Mouse (Mus musculus) heart, embryonic 10.5 days (tissue): ENCODE results near the gene Ttc21a. TPM values are rescaled to one million over a fixed set of nuclear protein-coding genes. Genes with fewer than 3 reads are reported as not detected.

ENCODE experiments used
- DNase-seq: peaks from one replicate; pipeline ENCODE4 v3.0.0-alpha.2; 2017; ENCODE audit warnings: low spot score
- H3K27ac ChIP-seq: fragments of 300-500 bp; sonication (generic); 2 replicates; pipeline ENCODE4 v1.5.1; 2016; ENCODE audit warnings: mild to moderate bottlenecking
- H3K27me3 ChIP-seq: fragments of 300-500 bp; sonication (generic); 2 replicates; pipeline ENCODE4 v1.6.1; 2016; ENCODE audit warnings: mild to moderate bottlenecking; ENCODE audit not compliant: poor library complexity, insufficient read depth, severe bottlenecking
- H3K36me3 ChIP-seq: fragments of 300-500 bp; sonication (generic); 2 replicates; pipeline ENCODE4 v1.6.1; 2016; ENCODE audit warnings: mild to moderate bottlenecking, moderate library complexity
- H3K4me1 ChIP-seq: fragments of 300-500 bp; sonication (generic); 2 replicates; pipeline ENCODE4 v1.6.1; 2016; ENCODE audit warnings: mild to moderate bottlenecking
- H3K4me3 ChIP-seq: fragments of 300-500 bp; sonication (generic); 2 replicates; pipeline ENCODE4 v1.5.1; 2016; ENCODE audit warnings: mild to moderate bottlenecking, moderate library complexity
- H3K9me3 ChIP-seq: fragments of 300-500 bp; sonication (generic); 2 replicates; pipeline ENCODE4 v1.6.1; 2016; ENCODE audit warnings: mild to moderate bottlenecking, moderate library complexity
- WGBS: fragments of 180-500 bp; shearing (Covaris S2); methylation state at CpG from one replicate; pipeline ENCODE4 v1.1.7; 2016; 5-methylcytosine and 5-hydroxymethylcytosine counted together
- polyA plus RNA-seq: library from polyadenylated mRNA; unstranded; fragments of >200 nt; fragmentation: Nextera tagmentation; extraction: Ambion mirVana; gene quantifications from 2 replicates; pipeline ENCODE4 v1.2.1, GENCODE M21; 2016

Ttc21a gene
- polyA plus RNA-seq, 1 experiment from 2014 or later, result 0.28 TPM

DNA sequence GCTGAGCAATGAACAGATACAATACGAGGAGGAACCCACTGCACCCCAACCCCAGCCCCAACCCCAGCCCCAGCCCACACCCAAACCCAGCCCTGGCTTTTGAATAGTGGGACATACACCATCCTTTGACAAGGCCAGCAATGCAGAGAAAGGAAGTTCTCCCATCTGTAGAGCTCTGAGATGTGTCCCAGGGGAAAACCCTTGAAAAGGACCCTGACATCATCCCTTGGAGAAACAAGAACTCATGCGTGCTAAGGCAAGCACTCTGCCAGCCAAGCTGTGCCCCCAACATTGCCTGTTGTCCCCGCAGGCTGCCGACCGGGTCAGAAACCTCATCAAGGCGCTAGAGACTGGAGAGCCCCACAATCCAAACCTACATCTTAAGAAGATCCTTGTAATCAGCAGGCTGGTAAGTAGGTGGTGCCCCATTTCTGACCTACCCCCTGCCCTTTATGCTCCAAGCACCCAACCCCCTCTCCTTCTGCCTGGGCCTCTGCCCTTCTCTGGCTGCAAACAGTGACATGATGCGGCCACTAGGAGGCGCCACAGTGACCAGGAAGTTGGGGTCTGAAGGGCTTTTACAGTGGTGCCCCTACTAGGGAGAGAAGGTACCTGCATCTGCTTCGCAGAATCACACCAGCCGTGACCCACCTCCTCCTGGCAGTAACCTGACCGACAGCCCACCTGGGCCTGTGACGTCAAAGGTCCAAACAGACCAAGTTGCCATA lies 7.9 kb downstream of the Ttc21a start:
- Histone ChIP-seq H3K4me3 (no peak overlapping the region), H3K27ac (no peak overlapping the region), H3K9me3 (no peaks in the 10 kb centered on the region), H3K27me3 (no peaks in the 10 kb centered on the region), H3K4me1 (peaks cover under 1% of the 10 kb centered on the region), H3K36me3 (no peaks in the 10 kb centered on the region)
- WGBS, result 71% methylated on average over 12 of the region's 12 CpGs
- DNase-seq, result no peak

GRCm38 (mm10) chr9:119948804-119949203 lies 11.4 kb downstream of the Ttc21a start:
- Histone ChIP-seq H3K4me1 (peaks cover 7% of the 10 kb centered on the region), H3K27me3 (no peaks in the 10 kb centered on the region), H3K4me3 (no peak overlapping the region), H3K36me3 (no peaks in the 10 kb centered on the region), H3K27ac (no peak overlapping the region), H3K9me3 (no peaks in the 10 kb centered on the region)
- DNase-seq, result no peak
- WGBS, result 48% methylated on average over 3 of the region's 3 CpGs

DNA sequence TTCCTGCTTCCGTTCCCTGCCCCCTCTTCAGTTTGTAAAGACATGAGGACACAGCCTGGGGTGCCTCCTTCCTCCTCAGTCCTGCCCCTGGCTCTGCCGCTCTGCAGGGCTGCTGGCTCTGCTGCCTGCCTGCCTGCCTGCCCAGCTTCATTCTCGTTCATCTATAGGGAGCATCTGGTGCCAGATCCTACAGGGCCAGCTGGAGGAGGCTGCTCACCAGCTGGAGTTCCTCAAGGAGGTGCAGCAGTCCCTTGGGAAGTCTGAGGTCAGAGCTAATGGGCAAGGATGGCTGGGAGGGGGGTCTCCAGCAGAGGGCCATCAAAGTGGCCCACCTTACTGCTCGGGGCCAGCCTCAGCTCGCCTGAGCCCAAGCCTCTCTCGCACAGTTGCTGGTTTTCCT lies 13.0 kb downstream of the Ttc21a start:
- H3K27ac ChIP-seq, result 0 out of 2 replicates have a peak overlapping the region, but pooled peaks have one; percentile 22
- no peak for DNase-seq
- H3K36me3 ChIP-seq, result no peaks in the 10 kb centered on the region
- 54% methylated on average over 6 of the region's 6 CpGs for WGBS
- no peaks in the 10 kb centered on the region for H3K27me3 ChIP-seq
- no peaks in the 10 kb centered on the region for H3K9me3 ChIP-seq
- H3K4me1 ChIP-seq, result peaks cover 7% of the 10 kb centered on the region
- no peak overlapping the region for H3K4me3 ChIP-seq

- Histone ChIP-seq H3K9me3 (no peaks in the 10 kb centered on the region), H3K36me3 (no peaks in the 10 kb centered on the region), H3K27ac (no peak overlapping the region), H3K4me1 (peaks cover 7% of the 10 kb centered on the region), H3K27me3 (no peaks in the 10 kb centered on the region), H3K4me3 (no peak overlapping the region)
- DNase-seq, result no peak
- WGBS, result 80% methylated on average over 9 of the region's 9 CpGs
These were observed 14.0 kb downstream of the Ttc21a start for GRCm38 (mm10) chr9:119951388-119951787.

- Histone ChIP-seq H3K4me3 (no peak overlapping the region), H3K36me3 (no peaks in the 10 kb centered on the region), H3K9me3 (no peaks in the 10 kb centered on the region), H3K27ac (no peak overlapping the region), H3K4me1 (peaks cover 25% of the 10 kb centered on the region), H3K27me3 (peaks cover 9% of the 10 kb centered on the region; the same call in 1 of the 2 replicates)
- DNase-seq, result no peak
- 66% methylated on average over 9 of the region's 9 CpGs for WGBS
These were observed 21.4 kb downstream of the Ttc21a start for GRCm38 (mm10) chr9:119958835-119959234.

GRCm38 (mm10) chr9:119962216-119962615 lies 24.8 kb downstream of the Ttc21a start:
- H3K36me3 ChIP-seq, result no peaks in the 10 kb centered on the region
- H3K4me3 ChIP-seq, result no peak overlapping the region
- no peak for DNase-seq
- H3K9me3 ChIP-seq, result no peaks in the 10 kb centered on the region
- H3K27me3 ChIP-seq, result peaks cover 9% of the 10 kb centered on the region; the same call in 1 of the 2 replicates
- H3K4me1 ChIP-seq, result peaks cover 31% of the 10 kb centered on the region
- H3K27ac ChIP-seq, result no peak overlapping the region
- 71% methylated on average over 4 of the region's 4 CpGs for WGBS

DNA sequence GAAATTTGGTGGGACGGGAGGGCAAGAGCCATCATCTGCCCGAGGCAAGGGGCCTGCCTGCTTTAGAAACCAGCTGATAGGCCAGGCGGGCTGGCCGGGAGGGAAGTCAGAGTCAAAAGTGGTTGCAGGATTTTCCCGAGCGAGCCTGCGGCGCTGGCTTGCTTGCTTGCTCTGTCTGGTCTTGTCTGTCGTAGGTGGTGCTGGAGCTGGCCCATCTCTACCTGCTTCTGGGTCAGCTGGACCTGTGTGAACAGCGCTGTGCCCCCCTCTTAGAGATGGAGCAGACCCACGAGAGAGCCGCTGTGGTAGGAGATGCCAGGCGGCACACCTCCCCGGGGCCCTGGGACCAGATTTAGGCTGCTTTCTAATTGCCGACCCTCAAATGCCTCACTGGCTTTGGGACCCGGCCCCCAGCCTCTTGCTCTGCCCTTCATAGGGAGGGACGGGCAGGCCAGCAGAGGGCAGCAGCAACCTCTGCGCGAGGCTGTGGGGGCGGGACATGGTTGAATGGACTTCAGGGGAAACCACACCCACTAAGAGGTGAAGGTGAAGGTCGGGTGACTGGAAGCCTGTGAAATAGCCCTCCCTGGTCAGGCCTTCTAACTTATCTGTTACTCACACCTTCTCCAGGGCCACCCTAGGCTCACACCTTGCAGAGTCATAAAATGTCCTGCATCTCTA lies 25.7 kb downstream of the Ttc21a start:
- H3K4me1 ChIP-seq, result peaks cover 41% of the 10 kb centered on the region
- H3K27ac ChIP-seq, result peak overlapping the region; percentile 76
- H3K4me3 ChIP-seq, result peak overlapping the region; percentile 55
- WGBS, result 6% methylated on average over 21 of the region's 21 CpGs
- no peaks in the 10 kb centered on the region for H3K9me3 ChIP-seq
- DNase-seq, result peak; percentile 92
- no peaks in the 10 kb centered on the region for H3K36me3 ChIP-seq
- H3K27me3 ChIP-seq, result peaks cover 9% of the 10 kb centered on the region; the same call in 1 of the 2 replicates

GRCm38 (mm10) chr9:119964206-119964605 lies 26.8 kb downstream of the Ttc21a start:
- peaks cover 9% of the 10 kb centered on the region; the same call in 1 of the 2 replicates for H3K27me3 ChIP-seq
- H3K27ac ChIP-seq, result peak overlapping the region; percentile 67
- 57% methylated on average over 3 of the region's 3 CpGs for WGBS
- no peaks in the 10 kb centered on the region for H3K9me3 ChIP-seq
- no peak for DNase-seq
- peak overlapping the region; percentile 25; the same call in 1 of the 2 replicates for H3K4me3 ChIP-seq
- no peaks in the 10 kb centered on the region for H3K36me3 ChIP-seq
- H3K4me1 ChIP-seq, result peaks cover 31% of the 10 kb centered on the region

GRCm38 (mm10) chr9:119965186-119965585 lies 27.8 kb downstream of the Ttc21a start:
- 0 out of 2 replicates have a peak overlapping the region, but pooled peaks have one; percentile 25 for H3K27ac ChIP-seq
- H3K36me3 ChIP-seq, result no peaks in the 10 kb centered on the region
- peaks cover 9% of the 10 kb centered on the region; the same call in 1 of the 2 replicates for H3K27me3 ChIP-seq
- H3K4me3 ChIP-seq, result no peak overlapping the region
- H3K9me3 ChIP-seq, result no peaks in the 10 kb centered on the region
- WGBS, result 74% methylated on average over 3 of the region's 3 CpGs
- no peak for DNase-seq
- H3K4me1 ChIP-seq, result peaks cover 34% of the 10 kb centered on the region

GRCm38 (mm10) chr9:119966221-119966910 lies 29.0 kb downstream of the Ttc21a start:
- peaks cover 46% of the 10 kb centered on the region for H3K4me1 ChIP-seq
- H3K27me3 ChIP-seq, result peaks cover 9% of the 10 kb centered on the region; the same call in 1 of the 2 replicates
- peaks cover 7% of the 10 kb centered on the region for H3K36me3 ChIP-seq
- 0 out of 2 replicates have a peak overlapping the region, but pooled peaks have one; percentile 25 for H3K27ac ChIP-seq
- DNase-seq, result no peak
- H3K9me3 ChIP-seq, result no peaks in the 10 kb centered on the region
- 80% methylated on average over 26 of the region's 26 CpGs for WGBS
- no peak overlapping the region for H3K4me3 ChIP-seq

DNA sequence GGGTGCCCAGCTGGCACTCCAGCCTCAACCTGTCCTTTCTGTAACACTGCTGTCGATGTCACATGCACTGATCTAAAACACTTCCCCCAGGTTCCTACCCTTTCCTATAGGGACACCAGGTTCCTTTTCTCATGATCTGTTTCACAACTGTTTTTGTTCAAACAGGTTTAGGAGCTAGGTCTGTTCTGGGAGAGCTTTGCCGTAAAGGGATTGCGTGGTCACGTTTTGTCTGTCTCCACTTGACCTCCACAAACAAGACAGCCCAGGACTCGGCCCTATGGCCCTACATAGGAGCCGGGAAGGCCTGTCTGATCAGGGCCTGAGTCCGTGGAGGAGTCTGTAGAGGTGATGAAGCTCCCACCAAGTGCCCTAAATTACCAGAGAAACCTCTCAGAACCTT lies 32.4 kb downstream of the Ttc21a start:
- Histone ChIP-seq H3K9me3 (no peaks in the 10 kb centered on the region), H3K27me3 (no peaks in the 10 kb centered on the region), H3K4me3 (no peak overlapping the region), H3K36me3 (peaks cover 41% of the 10 kb centered on the region), H3K4me1 (peaks cover 27% of the 10 kb centered on the region), H3K27ac (0 out of 2 replicates have a peak overlapping the region, but pooled peaks have one; percentile 52)
- 74% methylated on average over 7 of the region's 7 CpGs for WGBS
- no peak for DNase-seq

DNA sequence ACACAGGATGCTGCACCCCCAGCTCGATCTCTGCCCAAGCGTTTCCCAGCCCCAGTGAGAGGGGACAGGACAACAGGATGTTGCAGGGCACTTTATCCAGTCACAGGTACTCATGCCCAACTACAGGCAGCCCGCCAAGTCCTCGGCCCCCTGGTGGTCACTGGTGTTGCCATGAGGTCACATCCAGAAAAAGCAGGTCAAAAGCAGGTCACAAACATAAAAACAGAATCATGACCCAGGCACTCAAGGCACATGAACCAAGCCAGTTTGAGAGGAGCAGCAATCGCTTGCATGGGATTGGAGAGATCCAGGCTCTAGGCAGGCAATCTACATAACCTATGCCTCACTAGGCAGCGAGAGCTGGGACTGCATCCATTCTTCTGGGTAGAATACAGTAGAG lies 32.8 kb downstream of the Ttc21a start:
- Histone ChIP-seq H3K36me3 (peaks cover 45% of the 10 kb centered on the region), H3K27ac (0 out of 2 replicates have a peak overlapping the region, but pooled peaks have one; percentile 52), H3K4me1 (peaks cover 27% of the 10 kb centered on the region), H3K9me3 (no peaks in the 10 kb centered on the region), H3K4me3 (no peak overlapping the region), H3K27me3 (no peaks in the 10 kb centered on the region)
- WGBS, result 38% methylated on average over 6 of the region's 6 CpGs
- DNase-seq, result no peak
